Mouse (Mus musculus) MEL (cell line): ENCODE results near the gene Myh9. TPM values are rescaled to one million over a fixed set of nuclear protein-coding genes. Genes with fewer than 3 reads are reported as not detected.
"Not testable (repeated sequence)": the region's sequence is repeated elsewhere in the genome, so short reads cannot be mapped to it uniquely, and the experiment has no call there.

Experiments
- DNase-seq: peaks from one replicate; pipeline ENCODE4 v3.0.0; 2011; ENCODE audit warnings: low read depth, low spot score
- H3K27ac ChIP-seq: 2 replicates; pipeline ENCODE4 v1.5.1; 2012; ENCODE audit warnings: low read depth, mild to moderate bottlenecking, control low read depth, low read length, moderate library complexity; ENCODE audit not compliant: control insufficient read depth
- H3K27me3 ChIP-seq, 2 experiments: fragments of 150-350 bp in 1 of 2; sonication (generic) in 1 of 2; 2 replicates each; pipeline ENCODE4 v1.6.1; 2012; ENCODE audit warnings: low read length in 2 of 2, mild to moderate bottlenecking in 2 of 2, improper control_type of control experiment in 1 of 2, moderate library complexity in 1 of 2; ENCODE audit not compliant: insufficient read depth in 2 of 2, control insufficient read depth in 1 of 2
- H3K36me3 ChIP-seq, 2 experiments: 2 replicates each; pipeline ENCODE4 v1.6.1; 2012 to 2014; ENCODE audit warnings: low read length in 2 of 2, improper control_type of control experiment in 1 of 2, inconsistent platforms in 1 of 2, mild to moderate bottlenecking in 1 of 2; ENCODE audit not compliant: insufficient read depth in 2 of 2, control insufficient read depth in 1 of 2
- H3K4me1 ChIP-seq, 2 experiments: fragments of 150-350 bp in 1 of 2; sonication (generic) in 1 of 2; 2 replicates each; pipeline ENCODE4 v1.6.1; 2012; ENCODE audit warnings: low read length in 2 of 2, improper control_type of control experiment in 1 of 2, mild to moderate bottlenecking in 1 of 2; ENCODE audit not compliant: insufficient read depth in 2 of 2, control insufficient read depth in 1 of 2
- H3K4me3 ChIP-seq, 2 experiments: fragments of 150-350 bp in 1 of 2; sonication (generic) in 1 of 2; 2 replicates each; pipeline ENCODE4 v1.5.1; 2012; ENCODE audit warnings: low read depth in 2 of 2, low read length in 2 of 2, mild to moderate bottlenecking in 2 of 2, moderate library complexity in 2 of 2, control low read depth in 1 of 2, improper control_type of control experiment in 1 of 2; ENCODE audit not compliant: control insufficient read depth in 1 of 2, insufficient read depth in 1 of 2
- H3K79me2 ChIP-seq: 2 replicates; pipeline ENCODE4 v1.6.1; 2012; ENCODE audit warnings: mild to moderate bottlenecking, low read length, moderate library complexity; ENCODE audit not compliant: control insufficient read depth, poor library complexity, insufficient read depth
- H3K9ac ChIP-seq: 2 replicates; pipeline ENCODE4 v1.6.1; 2012; ENCODE audit warnings: low read depth, mild to moderate bottlenecking, control low read depth, low read length, moderate library complexity; ENCODE audit not compliant: control insufficient read depth, poor library complexity, severe bottlenecking
- H3K9me3 ChIP-seq: fragments of 150-350 bp; sonication (generic); replicated peaks from 2 replicates; pipeline ENCODE4 v1.6.1; 2012; ENCODE audit warnings: mild to moderate bottlenecking, low read length, improper control_type of control experiment, moderate library complexity; ENCODE audit not compliant: insufficient read depth
- CTCF ChIP-seq, 3 experiments: IDR thresholded peaks in 2 of 3; conservative IDR thresholded peaks in 1 of 3; 2 replicates each; pipeline ENCODE4 v1.5.1; 2011 to 2012; ENCODE audit warnings: low read length in 3 of 3, low read depth in 2 of 3, mild to moderate bottlenecking in 2 of 3, improper control_type of control experiment in 1 of 3, inconsistent platforms in 1 of 3, mixed read lengths in 1 of 3, moderate library complexity in 1 of 3; ENCODE audit not compliant: control insufficient read depth in 1 of 3, insufficient read depth in 1 of 3, poor library complexity in 1 of 3, severe bottlenecking in 1 of 3
- RAD21 ChIP-seq: IDR thresholded peaks from 2 replicates; pipeline ENCODE4 v1.6.1; 2011; ENCODE audit warnings: mild to moderate bottlenecking, low read depth, low read length, improper control_type of control experiment
- SMC3 ChIP-seq: IDR thresholded peaks from 2 replicates; pipeline ENCODE4 v1.6.1; 2011; ENCODE audit warnings: low read depth, low read length, improper control_type of control experiment
- USF1 ChIP-seq: IDR thresholded peaks from 2 replicates; pipeline ENCODE4 v1.6.1; 2014; ENCODE audit warnings: low read depth, mild to moderate bottlenecking, inconsistent platforms, low read length, improper control_type of control experiment, moderate library complexity
- polyA plus RNA-seq, 2 experiments: library from polyadenylated mRNA; stranded (reverse) in 1 of 2; unstranded in 1 of 2; fragments of >175 nt in 1 of 2; fragments of >200 nt in 1 of 2; gene quantifications; 2 replicates each; pipeline versions ENCODE4 v1.2.1 to v1.2.4; 2012; ENCODE audit warnings: low replicate concordance in 2 of 2, low read depth in 1 of 2; ENCODE audit not compliant: insufficient read length in 2 of 2, insufficient read depth in 1 of 2, missing spikeins in 1 of 2
- total RNA-seq: library from RNA; depleted of rRNA; stranded (reverse); fragments of 300-350 nt; gene quantifications from 2 replicates; pipeline ENCODE4 v1.2.3, GENCODE M21; 2012

The Myh9 gene
- total and polyA plus RNA-seq, 3 experiments: 59.3 to 176 (median 158) TPM

- not testable (repeated sequence) for H3K36me3 ChIP-seq, H3K9me3 ChIP-seq, H3K9ac ChIP-seq, H3K4me1 ChIP-seq, H3K4me3 ChIP-seq, H3K27me3 ChIP-seq
- DNase-seq: peak; percentile 22
- TF ChIP-seq RAD21 (peak; percentile 37), SMC3 (peak; percentile 49), CTCF (IDR thresholded peaks at IDR 0.05 in 2 of 3, conservative IDR thresholded peaks at IDR 0.05 in 1 of 3; ENCODE audit: control insufficient read depth in 1 of 3, insufficient read depth in 1 of 3, low read depth in 2 of 3, low read length in 3 of 3, poor library complexity in 1 of 3, severe bottlenecking in 1 of 3) (peak; percentile 34 to 46 (median 43))
- TF ChIP-seq, all 39 proteins: peak for 3; not testable (repeated sequence) for 36
- H3K27ac ChIP-seq, H3K79me2 ChIP-seq: not testable (repeated sequence)
Observed at GRCm38 (mm10) chr15:77727139-77727538, 114.8 kb downstream of the Myh9 start.

GRCm38 (mm10) chr15:77725393-77726020 is 116.5 kb downstream of the Myh9 start:
- not testable (repeated sequence) for H3K36me3 ChIP-seq, H3K79me2 ChIP-seq, H3K4me1 ChIP-seq, H3K4me3 ChIP-seq, H3K9me3 ChIP-seq
- peak; percentile 33; the same call in 1 of the 2 replicates for TF ChIP-seq USF1
- TF ChIP-seq, all 39 proteins: peak for 1; not testable (repeated sequence) for 38
- H3K27me3 ChIP-seq, H3K9ac ChIP-seq, H3K27ac ChIP-seq: not testable (repeated sequence)
- peak; percentile 28 for DNase-seq

- not testable (repeated sequence) for H3K4me3 ChIP-seq
Observed at GRCm38 (mm10) chr15:77724208-77724911, 117.6 kb downstream of the Myh9 start.

GRCm38 (mm10) chr15:77721509-77721908 is 120.5 kb downstream of the Myh9 start:
- not testable (repeated sequence) for DNase-seq, H3K79me2 ChIP-seq, H3K9me3 ChIP-seq, H3K27me3 ChIP-seq, H3K4me1 ChIP-seq, H3K36me3 ChIP-seq, H3K27ac ChIP-seq, H3K9ac ChIP-seq, H3K4me3 ChIP-seq

More at GRCm38 (mm10) chr15:77724208-77724911, 117.6 kb downstream of the Myh9 start:
- H3K79me2 ChIP-seq, DNase-seq, H3K27ac ChIP-seq, H3K4me1 ChIP-seq, H3K9me3 ChIP-seq, H3K27me3 ChIP-seq, H3K9ac ChIP-seq, H3K36me3 ChIP-seq: not testable (repeated sequence)

- not testable (repeated sequence) for H3K4me3 ChIP-seq, DNase-seq, H3K9ac ChIP-seq, H3K79me2 ChIP-seq, H3K4me1 ChIP-seq, H3K27ac ChIP-seq, H3K27me3 ChIP-seq, H3K36me3 ChIP-seq, H3K9me3 ChIP-seq
Observed at GRCm38 (mm10) chr15:77718240-77718639, 123.7 kb downstream of the Myh9 start.
